Mouse (Mus musculus) kidney, adult 18-20 months (tissue): Measurements from ENCODE around the gene Lgi4.

ENCODE experiments used
- DNase-seq: peaks from one replicate; pipeline ENCODE4 v3.0.0; 2021

Gene Lgi4

GRCm38 (mm10) chr7:31109796-31110195 is 50.7 kb downstream of the Lgi4 start:
- no peak for DNase-seq

DNA sequence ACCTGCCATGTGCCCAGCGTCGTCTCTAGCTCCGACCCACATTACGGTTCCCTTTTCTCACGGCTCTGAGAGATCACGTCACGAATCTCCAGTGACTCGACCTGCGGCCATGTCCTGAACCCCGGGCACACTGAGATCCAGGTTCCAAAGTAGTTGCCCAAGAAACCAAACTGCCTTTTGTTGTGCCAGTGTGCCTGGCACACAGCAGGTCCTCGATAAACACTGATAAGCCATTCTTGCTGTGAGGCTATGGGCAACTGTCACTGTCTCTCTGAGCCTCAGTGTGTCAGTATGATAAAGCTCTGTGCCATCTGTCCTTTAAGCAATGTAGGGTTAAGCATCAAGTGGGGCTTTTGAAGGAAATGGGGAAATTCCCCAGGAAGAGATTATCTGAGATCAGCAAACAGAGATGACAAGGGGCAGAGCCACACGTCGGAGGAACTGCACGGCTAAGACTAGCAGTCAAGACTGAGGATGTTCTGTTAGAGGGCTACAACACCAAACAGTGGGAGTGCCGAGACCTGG is 51.8 kb downstream of the Lgi4 start:
- DNase-seq: no peak

GRCm38 (mm10) chr7:31112036-31112435 is 52.9 kb downstream of the Lgi4 start:
- DNase-seq: no peak

GRCm38 (mm10) chr7:31113800-31114199 is 54.7 kb downstream of the Lgi4 start:
- DNase-seq: peak; percentile 70

DNA sequence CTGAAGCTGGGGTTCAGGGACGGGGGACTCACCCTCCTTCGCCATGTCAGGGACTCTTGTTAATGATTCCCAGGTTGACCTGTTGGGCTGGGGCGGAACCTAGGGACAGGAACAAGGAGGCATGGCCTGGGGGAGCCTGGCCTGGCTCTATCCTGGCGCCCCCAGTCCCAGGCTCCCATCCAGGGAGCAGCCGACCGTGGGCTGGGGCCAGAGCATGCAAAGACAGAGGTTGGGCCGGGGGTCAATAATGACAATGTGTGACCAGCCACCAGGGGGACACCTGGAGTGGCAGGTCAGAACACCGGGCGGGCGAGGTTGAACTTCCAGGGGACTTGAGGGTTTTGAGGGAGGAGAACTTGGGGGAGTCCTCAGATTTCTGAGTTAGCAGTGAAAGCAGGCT is 55.5 kb downstream of the Lgi4 start:
- peak; percentile 80 for DNase-seq

DNA sequence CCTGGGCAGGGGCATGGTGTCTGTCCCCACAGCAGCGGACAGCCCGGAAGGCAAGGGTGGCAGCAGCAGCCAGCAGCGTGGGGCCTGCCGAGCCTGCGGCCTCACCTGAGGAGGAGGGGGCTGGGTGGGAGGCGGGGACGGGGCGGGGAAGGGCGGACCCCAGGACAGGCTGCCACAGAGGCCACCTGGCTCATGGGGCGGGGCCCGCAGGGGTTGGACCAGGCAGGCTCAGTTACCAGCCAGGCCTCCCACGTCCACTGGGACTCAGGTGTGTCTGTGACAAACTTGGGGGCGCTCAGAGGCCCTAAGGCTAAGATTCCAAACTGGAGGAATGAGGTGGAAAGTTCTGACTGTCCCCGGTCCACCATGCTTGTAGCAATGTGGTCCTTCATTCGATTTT is 56.0 kb downstream of the Lgi4 start, which contains the start of gene Hpn:
Gene Hpn (minus strand): TSS at position 109 of the 400 bp plus-strand sequence.
- peak; percentile 90 for DNase-seq

- DNase-seq: peak; percentile 91
These were observed 56.5 kb downstream of the Lgi4 start for GRCm38 (mm10) chr7:31115587-31116043.

DNA sequence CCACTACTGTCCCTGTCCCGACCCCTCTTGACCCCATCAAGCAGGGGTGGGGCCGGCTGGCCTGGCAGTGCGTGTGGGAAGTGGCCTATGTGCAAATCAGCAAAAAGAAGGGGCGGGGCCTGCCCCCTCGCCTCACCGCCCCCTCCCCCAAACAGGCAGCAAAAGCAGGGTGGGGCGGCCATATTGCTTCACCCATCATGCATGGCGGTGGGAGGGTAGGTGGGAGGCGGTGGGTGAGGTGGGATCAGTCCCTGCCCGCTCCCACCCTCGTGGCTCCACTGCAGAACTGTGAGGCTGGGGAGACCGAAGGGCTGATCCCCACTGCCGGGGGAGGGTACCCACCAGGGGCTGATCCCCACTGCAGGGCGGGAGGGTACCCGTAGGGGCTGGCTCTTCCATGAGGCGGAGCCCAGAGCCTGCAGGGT is 57.6 kb downstream of the Lgi4 start:
- DNase-seq: no peak

GRCm38 (mm10) chr7:31117465-31117864 is 58.3 kb downstream of the Lgi4 start:
- DNase-seq: no peak

GRCm38 (mm10) chr7:31118486-31118885 is 59.3 kb downstream of the Lgi4 start:
- DNase-seq: no peak

- DNase-seq: no peak
These were observed 60.4 kb downstream of the Lgi4 start for GRCm38 (mm10) chr7:31119556-31119955.
